Mouse (Mus musculus): Measurements from ENCODE around the gene Zfp947.
"Not testable (repeated sequence)": the region's sequence is repeated elsewhere in the genome, so short reads cannot be mapped to it uniquely, and the experiment has no call there.

Zfp947 gene

GRCm38 (mm10) chr17:22165722-22166294 is at the start of gene Zfp947:
Gene Zfp947 (minus strand): TSS chr17:22166190.
- peak; percentile 27 for DNase-seq

DNA sequence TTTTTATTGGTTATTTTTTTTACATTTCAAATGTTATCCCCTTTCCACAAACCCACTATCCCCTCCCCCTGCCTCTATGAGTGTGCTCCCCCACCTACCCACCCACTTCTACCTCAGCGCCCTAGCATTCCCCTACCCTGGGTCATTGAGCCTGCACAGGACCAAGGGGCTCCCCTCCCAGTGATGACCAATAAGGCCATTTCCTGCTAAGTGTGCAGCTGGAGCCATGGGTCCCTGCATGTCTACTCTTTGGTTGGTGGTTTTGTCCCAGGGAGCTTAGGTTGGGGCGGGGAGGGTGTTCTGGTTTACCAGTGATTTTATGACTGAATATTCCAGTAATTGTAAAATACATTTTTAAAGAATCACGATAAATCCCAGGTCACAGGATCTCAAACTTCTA is 686 bp downstream of the Zfp947 start:
- not testable (repeated sequence) for DNase-seq

- DNase-seq = not testable (repeated sequence)
These were observed 12.0 kb downstream of the Zfp947 start for GRCm38 (mm10) chr17:22153951-22154350.

DNA sequence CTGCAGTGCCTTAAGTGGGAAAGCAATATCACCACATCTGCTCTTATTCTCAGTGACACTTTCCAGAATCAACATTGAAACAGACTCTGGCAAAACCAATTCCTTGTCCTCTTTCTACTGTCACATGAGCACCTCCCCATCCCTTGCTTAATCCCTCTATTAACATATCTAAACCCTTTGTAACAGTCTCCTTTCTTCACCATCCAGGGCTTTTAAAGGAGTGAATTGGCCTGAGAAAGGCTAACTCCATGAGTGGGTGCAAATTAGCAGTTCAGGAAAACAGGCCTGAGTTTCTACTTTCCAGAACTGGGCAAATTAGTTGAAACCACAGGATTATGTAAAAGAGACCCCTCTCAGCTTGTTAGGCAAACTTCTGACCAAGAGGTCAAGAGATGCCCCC is 47.2 kb downstream of the Zfp947 start:
- DNase-seq = no peak

Data from thymus, postnatal 14 days (tissue).